Mouse (Mus musculus): ENCODE data around the gene Ankrd24.

The Ankrd24 gene

GRCm38 (mm10) chr10:81628390-81628789 is at the start of gene Ankrd24:
Ankrd24 (plus strand) TSS chr10:81628540.
- DNase-seq, result no peak

- no peak for DNase-seq
Measured at GRCm38 (mm10) chr10:81579967-81580366, 48.4 kb upstream of the Ankrd24 start.

- DNase-seq, result no peak
Measured at GRCm38 (mm10) chr10:81580441-81581070, 47.8 kb upstream of the Ankrd24 start.

- no peak for DNase-seq
Measured at GRCm38 (mm10) chr10:81583347-81583746, 45.0 kb upstream of the Ankrd24 start.

- no peak for DNase-seq
Measured at GRCm38 (mm10) chr10:81588739-81589138, 39.6 kb upstream of the Ankrd24 start.

- no peak for DNase-seq
Measured at GRCm38 (mm10) chr10:81591846-81592245, 36.5 kb upstream of the Ankrd24 start.

GRCm38 (mm10) chr10:81592631-81593030 is 35.7 kb upstream of the Ankrd24 start:
- DNase-seq, result no peak

GRCm38 (mm10) chr10:81593223-81593622 is 35.1 kb upstream of the Ankrd24 start:
- DNase-seq, result no peak

GRCm38 (mm10) chr10:81593935-81594334 is 34.4 kb upstream of the Ankrd24 start:
- no peak for DNase-seq

GRCm38 (mm10) chr10:81595599-81595998 is 32.7 kb upstream of the Ankrd24 start:
- DNase-seq, result no peak

- DNase-seq, result peak; percentile 62
Measured at GRCm38 (mm10) chr10:81596611-81597010, 31.7 kb upstream of the Ankrd24 start.

- peak; percentile 61 for DNase-seq
Measured at GRCm38 (mm10) chr10:81597137-81597950, 31.0 kb upstream of the Ankrd24 start.

- DNase-seq, result no peak
Measured at GRCm38 (mm10) chr10:81598342-81598741, 30.0 kb upstream of the Ankrd24 start.

- DNase-seq, result no peak
Measured at GRCm38 (mm10) chr10:81598871-81599270, 29.5 kb upstream of the Ankrd24 start.

- DNase-seq, result no peak
Measured at GRCm38 (mm10) chr10:81599630-81600029, 28.7 kb upstream of the Ankrd24 start.

- DNase-seq, result peak; percentile 20
Measured at GRCm38 (mm10) chr10:81600096-81600495, 28.2 kb upstream of the Ankrd24 start.

- DNase-seq, result peak; percentile 98
Measured at GRCm38 (mm10) chr10:81600738-81601203, 27.6 kb upstream of the Ankrd24 start, which contains the start of gene Tle6. Tle6 (minus strand) TSS chr10:81601073.

- no peak for DNase-seq
Measured at GRCm38 (mm10) chr10:81601396-81601905, 26.9 kb upstream of the Ankrd24 start.

- peak; percentile 79 for DNase-seq
Measured at GRCm38 (mm10) chr10:81602741-81603151, 25.6 kb upstream of the Ankrd24 start.

GRCm38 (mm10) chr10:81604019-81604967 is 24.0 kb upstream of the Ankrd24 start:
- DNase-seq, result no peak

GRCm38 (mm10) chr10:81604968-81605665 is 23.2 kb upstream of the Ankrd24 start:
- peak; percentile 93 for DNase-seq

GRCm38 (mm10) chr10:81605666-81605973 is 22.7 kb upstream of the Ankrd24 start:
- no peak for DNase-seq
